In genomic region chr6:88197313-88198069, GRCm38 (mm10) we compare ENCODE assay signal across 9 mouse cellular contexts. TPM values are rescaled to one million over a fixed set of nuclear protein-coding genes. Genes with fewer than 3 reads are reported as not detected.
DNase-seq lines count a peak whose midpoint lies in the region; ATAC-seq and TF ChIP-seq lines count a peak whose summit lies in the region.
"Had no signal": no experiment of that assay in that cellular context is flagged by ENCODE, and none has a peak within 500 bp of the region (broad histone marks: within the 10 kb centered on the region; RNA-seq: fewer than 3 reads in every experiment).

No protein-coding gene starts in this region.

- DNase-seq in ES-E14 (ENCODE audit: low read depth, low spot score) = no peak
- DNase-seq in embryonic facial prominence, embryonic 11.5 days (ENCODE audit: low spot score) = peak; percentile 63
- DNase-seq in heart, postnatal 36 days = peak; percentile 62 to 70
- no peak for DNase-seq in frontal cortex, postnatal 36 days (ENCODE audit: low spot score in 2 of 2)
- no peak for DNase-seq in layer of hippocampus, adult 18-20 months (ENCODE audit: low spot score in 2 of 2)
- DNase-seq in natural killer cell, adult 2 months (ENCODE audit: low spot score in 2 of 2) = no peak

- peaks cover 0 to 7% of the 10 kb centered on the region in 2 experiments; a peak in 1 of 4 replicates for H3K4me1 ChIP-seq in ES-E14 (ENCODE audit: control insufficient read depth in 2 of 2, insufficient read depth in 2 of 2, low read length in 2 of 2, poor library complexity in 1 of 2)
- peaks cover 12% of the 10 kb centered on the region for H3K4me1 ChIP-seq in embryonic facial prominence, embryonic 11.5 days (ENCODE audit: control insufficient read depth, insufficient read depth, low read length)
- H3K4me1 ChIP-seq in liver, embryonic 12.5 days = peaks cover 70% of the 10 kb centered on the region
- peaks cover 39% of the 10 kb centered on the region for H3K4me1 ChIP-seq in neural tube, embryonic 12.5 days

- ATAC-seq in embryonic facial prominence, embryonic 11.5 days (replicated peaks; ENCODE audit: insufficient number of reproducible peaks, low FRiP score, low TSS enrichment, low read depth) = no peak
- no peak for ATAC-seq in liver, embryonic 12.5 days
- no peak for ATAC-seq in neural tube, embryonic 12.5 days (ENCODE audit: low FRiP score, low read depth)

- H3K27me3 ChIP-seq in embryonic facial prominence, embryonic 11.5 days (ENCODE audit: control insufficient read depth, insufficient read depth, low read length) = peaks cover 91% of the 10 kb centered on the region
- H3K27me3 ChIP-seq in liver, embryonic 12.5 days (replicated peaks) = peaks cover 100% of the 10 kb centered on the region
- H3K27me3 ChIP-seq in neural tube, embryonic 12.5 days (replicated peaks) = peaks cover 100% of the 10 kb centered on the region

- WGBS in embryonic facial prominence, embryonic 11.5 days = under 1% methylated on average over 39 of the region's 39 CpGs
- WGBS in liver, embryonic 12.5 days (ENCODE audit: insufficient replicate concordance) = under 1% methylated on average over 39 of the region's 39 CpGs
- 1% methylated on average over 39 of the region's 39 CpGs for WGBS in neural tube, embryonic 12.5 days

- H3K4me3 ChIP-seq in ES-E14 (ENCODE audit: insufficient read depth in 1 of 2, low read depth in 1 of 2, low read length in 2 of 2, poor library complexity in 1 of 2, severe bottlenecking in 1 of 2) = peak overlapping the region; percentile 52 to 62
- peak overlapping the region; percentile 47 for H3K4me3 ChIP-seq in embryonic facial prominence, embryonic 11.5 days (ENCODE audit: low read depth, low read length)
- peak overlapping the region; percentile 56 for H3K4me3 ChIP-seq in liver, embryonic 12.5 days
- peak overlapping the region; percentile 25 for H3K4me3 ChIP-seq in neural tube, embryonic 12.5 days

- no peak overlapping the region for H3K9ac ChIP-seq in ES-E14 (ENCODE audit: insufficient read depth, low read depth, low read length, poor library complexity, severe bottlenecking)
- peak overlapping the region; percentile 55 for H3K9ac ChIP-seq in embryonic facial prominence, embryonic 11.5 days (replicated peaks; ENCODE audit: low read length)
- H3K9ac ChIP-seq in liver, embryonic 12.5 days = peak overlapping the region; percentile 41
- no peak overlapping the region for H3K9ac ChIP-seq in neural tube, embryonic 12.5 days

- peak overlapping the region; percentile 79 for H3K4me2 ChIP-seq in embryonic facial prominence, embryonic 11.5 days (ENCODE audit: low read depth, low read length)
- H3K4me2 ChIP-seq in liver, embryonic 12.5 days = peak overlapping the region; percentile 79
- H3K4me2 ChIP-seq in neural tube, embryonic 12.5 days (replicated peaks) = peak overlapping the region; percentile 62

- H3K27ac ChIP-seq in ES-E14 (ENCODE audit: insufficient read depth, low read depth, low read length, poor library complexity, severe bottlenecking) = no peak overlapping the region
- H3K27ac ChIP-seq in embryonic facial prominence, embryonic 11.5 days (replicated peaks; ENCODE audit: low read depth, low read length) = no peak overlapping the region
- no peak overlapping the region for H3K27ac ChIP-seq in liver, embryonic 12.5 days
- H3K27ac ChIP-seq in neural tube, embryonic 12.5 days = no peak overlapping the region

- in situ Hi-C loops in ES-E14 (cut with MboI; ENCODE audit: low sequenced_read_pairs in 2 of 2, unreplicated experiment in 2 of 2) = no loop called here

- intact Hi-C loops in heart, postnatal 36 days (cut with DNase I) = loop anchor here (5.0 kb wide), 1 partner anchor 50 kb away; no protein-coding TSS in a partner anchor

- no peaks in the 10 kb centered on the region for H3K36me3 ChIP-seq in ES-E14 (ENCODE audit: control insufficient read depth, insufficient read depth, low read length, poor library complexity, severe bottlenecking)
- H3K36me3 ChIP-seq in embryonic facial prominence, embryonic 11.5 days (replicated peaks; ENCODE audit: control insufficient read depth, insufficient read depth, low read depth, low read length) = no peaks in the 10 kb centered on the region
- H3K36me3 ChIP-seq in liver, embryonic 12.5 days = no peaks in the 10 kb centered on the region
- no peaks in the 10 kb centered on the region for H3K36me3 ChIP-seq in neural tube, embryonic 12.5 days

- H3K9me3 ChIP-seq in ES-E14 (ENCODE audit: control insufficient read depth, insufficient read depth, low read depth, low read length) = no peaks in the 10 kb centered on the region
- H3K9me3 ChIP-seq in embryonic facial prominence, embryonic 11.5 days (replicated peaks; ENCODE audit: control insufficient read depth, low read length) = no peaks in the 10 kb centered on the region
- H3K9me3 ChIP-seq in liver, embryonic 12.5 days (replicated peaks) = no peaks in the 10 kb centered on the region
- H3K9me3 ChIP-seq in neural tube, embryonic 12.5 days = no peaks in the 10 kb centered on the region

TF ChIP-seq in ES-E14, 5 proteins besides CTCF, POLR2A, EP300 and RAD21:
- TF ChIP-seq CHD2 (IDR thresholded peaks at IDR 0.05; ENCODE audit: low read depth, low read length) = no peak
- TF ChIP-seq ZC3H11A (IDR thresholded peaks at IDR 0.05; ENCODE audit: borderline replicate concordance, low read depth, low read length) = no peak
- TF ChIP-seq MAFK (IDR thresholded peaks at IDR 0.05; ENCODE audit: insufficient read depth, low read depth, low read length) = no peak
- no peak for TF ChIP-seq ZNF384 (IDR thresholded peaks at IDR 0.05; ENCODE audit: low read depth, low read length)
- no peak for TF ChIP-seq HCFC1 (IDR thresholded peaks at IDR 0.05; ENCODE audit: borderline replicate concordance, insufficient read depth, low read length)
TF ChIP-seq in ES-E14: peak in this region for 0.

RNA-seq across cellular contexts. Expression of gene Gata2, which starts 3.8 kb away (rescaled TPM):
- 1.3 and 5.4 TPM in 2 replicates for total RNA-seq in ES-E14 (2012; rRNA removed)
- 28.3 and 30.0 TPM in 2 replicates for polyA plus RNA-seq in embryonic facial prominence, embryonic 11.5 days (2014; fragmentation: Nextera tagmentation; extraction: Ambion mirVana)
- total RNA-seq in heart, postnatal 36 days (2021) = 10 to 100 TPM; 17.3 to 20.1 TPM
- 13.3 and 15.7 TPM in 2 replicates for polyA plus RNA-seq in liver, embryonic 12.5 days (2016; fragmentation: Nextera tagmentation; extraction: Ambion mirVana)
- 9.0 and 13.7 TPM in 2 replicates for polyA plus RNA-seq in neural tube, embryonic 12.5 days (2016; fragmentation: Nextera tagmentation; extraction: Ambion mirVana)
- total RNA-seq in layer of hippocampus, adult 18-20 months (2021) = 1 to 10 TPM; 5.0 to 5.9 TPM

RNA-seq across cellular contexts. Expression of gene Dnajb8, which starts 24.6 kb away (rescaled TPM):
- total RNA-seq in ES-E14 (2012; rRNA removed) = not detected in 2 replicates
- polyA plus RNA-seq in embryonic facial prominence, embryonic 11.5 days (2014; fragmentation: Nextera tagmentation; extraction: Ambion mirVana) = not detected in 2 replicates
- not detected for total RNA-seq in heart, postnatal 36 days (2021)
- not detected in 2 replicates for polyA plus RNA-seq in liver, embryonic 12.5 days (2016; fragmentation: Nextera tagmentation; extraction: Ambion mirVana)
- not detected in 2 replicates for polyA plus RNA-seq in neural tube, embryonic 12.5 days (2016; fragmentation: Nextera tagmentation; extraction: Ambion mirVana)
- total RNA-seq in layer of hippocampus, adult 18-20 months (2021) = not detected
- polyA plus RNA-seq: spleen, adult 2 months had no signal

Comparison
In these comparisons a context has a peak if more than half of its experiments do, and no peak if none do; other contexts are left out.
1. DNase-seq: peak in embryonic facial prominence, embryonic 11.5 days (single experiment) and heart, postnatal 36 days (2 of 2); none in ES-E14 (single experiment), frontal cortex, postnatal 36 days (0 of 2), layer of hippocampus, adult 18-20 months (0 of 2) and natural killer cell, adult 2 months (0 of 2).
2. H3K9ac ChIP-seq: peak in embryonic facial prominence, embryonic 11.5 days (single experiment) and liver, embryonic 12.5 days (single experiment); none in ES-E14 (single experiment) and neural tube, embryonic 12.5 days (single experiment).
3. Peak in every context shown above with its lines, with median percentiles within 50 percentile points of each other: H3K4me3 ChIP-seq and H3K4me2 ChIP-seq.